Mouse (Mus musculus) liver, embryonic 11.5 days (tissue): Measurements from ENCODE around the gene Hivep3. TPM values are rescaled to one million over a fixed set of nuclear protein-coding genes. Genes with fewer than 3 reads are reported as not detected.

ENCODE experiments used
- ATAC-seq: fragments of 200-750 bp; cut with Nextera tagmentation; replicated peaks from 2 replicates; pipeline ENCODE4 v1.8.0; 2017; ENCODE audit warnings: moderate number of reproducible peaks, mild to moderate bottlenecking, moderate TSS enrichment, moderate library complexity; ENCODE audit not compliant: low FRiP score
- DNase-seq: peaks from one replicate; pipeline ENCODE4 v3.0.0-alpha.2; 2017; ENCODE audit warnings: low spot score
- H3K27ac ChIP-seq: fragments of 300-500 bp; sonication (generic); 2 replicates; pipeline ENCODE4 v1.5.1; 2014; ENCODE audit warnings: mild to moderate bottlenecking, low read depth, low read length, control low read depth
- H3K27me3 ChIP-seq: fragments of 300-500 bp; sonication (generic); replicated peaks from 2 replicates; pipeline ENCODE4 v1.6.1; 2014; ENCODE audit warnings: low read length, mixed read lengths; ENCODE audit not compliant: control insufficient read depth, insufficient read depth
- H3K36me3 ChIP-seq: fragments of 300-500 bp; sonication (generic); 2 replicates; pipeline ENCODE4 v1.6.1; 2014; ENCODE audit warnings: mild to moderate bottlenecking, low read length, moderate library complexity, mixed read lengths; ENCODE audit not compliant: control insufficient read depth, insufficient read depth
- H3K4me1 ChIP-seq: fragments of 300-500 bp; sonication (generic); replicated peaks from 2 replicates; pipeline ENCODE4 v1.6.1; 2014; ENCODE audit warnings: low read length, mixed read lengths; ENCODE audit not compliant: control insufficient read depth, insufficient read depth
- H3K4me2 ChIP-seq: fragments of 300-500 bp; sonication (generic); 2 replicates; pipeline ENCODE4 v1.6.1; 2014; ENCODE audit warnings: mild to moderate bottlenecking, control low read depth, moderate library complexity
- H3K4me3 ChIP-seq: fragments of 300-500 bp; sonication (generic); 2 replicates; pipeline ENCODE4 v1.5.1; 2014; ENCODE audit warnings: low read depth, low read length, control low read depth
- H3K9ac ChIP-seq: fragments of 300-500 bp; sonication (generic); 2 replicates; pipeline ENCODE4 v1.6.1; 2014; ENCODE audit warnings: low read depth, low read length, control low read depth
- H3K9me3 ChIP-seq: fragments of 300-500 bp; sonication (generic); 2 replicates; pipeline ENCODE4 v1.6.1; 2016; ENCODE audit warnings: low read length, inconsistent platforms, mixed read lengths; ENCODE audit not compliant: control insufficient read depth
- WGBS: fragments of 180-500 bp; shearing (Covaris S2); extraction: QIAGEN DNeasy Blood & Tissue Kit; methylation state at CpG from one replicate; pipeline ENCODE4 v1.1.7; 2014; 5-methylcytosine and 5-hydroxymethylcytosine counted together
- polyA plus RNA-seq: library from polyadenylated mRNA; unstranded; fragments of >200 nt; fragmentation: Nextera tagmentation; extraction: Ambion mirVana; gene quantifications from 2 replicates; pipeline ENCODE4 v1.2.1, GENCODE M21; 2014

The Hivep3 gene
- polyA plus RNA-seq, 1 experiment from 2014 or later = 2.7 TPM

- Histone ChIP-seq H3K9me3 (no peaks in the 10 kb centered on the region), H3K27me3 (no peaks in the 10 kb centered on the region), H3K4me3 (no peak overlapping the region), H3K27ac (no peak overlapping the region), H3K4me1 (no peaks in the 10 kb centered on the region), H3K4me2 (no peak overlapping the region), H3K9ac (no peak overlapping the region), H3K36me3 (no peaks in the 10 kb centered on the region)
- DNase-seq = no peak
- no peak for ATAC-seq
- WGBS = 79% methylated on average over 8 of the region's 8 CpGs
Measured at GRCm38 (mm10) chr4:120067592-120068235, 334.1 kb downstream of the Hivep3 start.

GRCm38 (mm10) chr4:120068883-120069581 is 335.4 kb downstream of the Hivep3 start:
- no peaks in the 10 kb centered on the region for H3K9me3 ChIP-seq
- no peaks in the 10 kb centered on the region for H3K36me3 ChIP-seq
- H3K4me2 ChIP-seq = no peak overlapping the region
- H3K27ac ChIP-seq = no peak overlapping the region
- no peaks in the 10 kb centered on the region for H3K4me1 ChIP-seq
- WGBS = 71% methylated on average over 3 of the region's 3 CpGs
- ATAC-seq (no peak), DNase-seq (no peak)
- H3K4me3 ChIP-seq = no peak overlapping the region
- H3K9ac ChIP-seq = no peak overlapping the region
- no peaks in the 10 kb centered on the region for H3K27me3 ChIP-seq

- Histone ChIP-seq H3K9ac (no peak overlapping the region), H3K36me3 (no peaks in the 10 kb centered on the region), H3K4me3 (no peak overlapping the region), H3K4me2 (no peak overlapping the region), H3K27me3 (no peaks in the 10 kb centered on the region), H3K9me3 (no peaks in the 10 kb centered on the region), H3K4me1 (no peaks in the 10 kb centered on the region), H3K27ac (no peak overlapping the region)
- 78% methylated on average over 3 of the region's 3 CpGs for WGBS
- DNase-seq (no peak), ATAC-seq (no peak)
Measured at GRCm38 (mm10) chr4:120069582-120069980, 336.0 kb downstream of the Hivep3 start.

GRCm38 (mm10) chr4:120071411-120071810 is 337.8 kb downstream of the Hivep3 start:
- H3K4me2 ChIP-seq = no peak overlapping the region
- no peak overlapping the region for H3K4me3 ChIP-seq
- H3K4me1 ChIP-seq = no peaks in the 10 kb centered on the region
- no peaks in the 10 kb centered on the region for H3K36me3 ChIP-seq
- DNase-seq = no peak
- WGBS = 46% methylated on average over 3 of the region's 3 CpGs
- no peaks in the 10 kb centered on the region for H3K9me3 ChIP-seq
- no peak for ATAC-seq
- H3K27me3 ChIP-seq = no peaks in the 10 kb centered on the region
- H3K27ac ChIP-seq = no peak overlapping the region
- no peak overlapping the region for H3K9ac ChIP-seq

- no peak overlapping the region for H3K9ac ChIP-seq
- 70% methylated on average over 15 of the region's 15 CpGs for WGBS
- H3K4me3 ChIP-seq = no peak overlapping the region
- DNase-seq = no peak
- no peak for ATAC-seq
- no peaks in the 10 kb centered on the region for H3K27me3 ChIP-seq
- no peaks in the 10 kb centered on the region for H3K4me1 ChIP-seq
- H3K36me3 ChIP-seq = no peaks in the 10 kb centered on the region
- H3K27ac ChIP-seq = no peak overlapping the region
- H3K4me2 ChIP-seq = no peak overlapping the region
- no peaks in the 10 kb centered on the region for H3K9me3 ChIP-seq
Measured at GRCm38 (mm10) chr4:120071842-120072507, 338.4 kb downstream of the Hivep3 start.

- WGBS = 55% methylated on average over 5 of the region's 5 CpGs
- no peak overlapping the region for H3K4me2 ChIP-seq
- H3K4me1 ChIP-seq = no peaks in the 10 kb centered on the region
- no peaks in the 10 kb centered on the region for H3K9me3 ChIP-seq
- ATAC-seq (no peak), DNase-seq (no peak)
- no peak overlapping the region for H3K27ac ChIP-seq
- H3K4me3 ChIP-seq = no peak overlapping the region
- no peak overlapping the region for H3K9ac ChIP-seq
- H3K27me3 ChIP-seq = no peaks in the 10 kb centered on the region
- no peaks in the 10 kb centered on the region for H3K36me3 ChIP-seq
Measured at GRCm38 (mm10) chr4:120074061-120074460, 340.5 kb downstream of the Hivep3 start.

- Histone ChIP-seq H3K9me3 (no peaks in the 10 kb centered on the region), H3K27ac (no peak overlapping the region), H3K36me3 (no peaks in the 10 kb centered on the region), H3K4me1 (no peaks in the 10 kb centered on the region), H3K27me3 (no peaks in the 10 kb centered on the region), H3K4me2 (no peak overlapping the region), H3K9ac (no peak overlapping the region), H3K4me3 (no peak overlapping the region)
- no peak for DNase-seq
- no peak for ATAC-seq
- WGBS = 84% methylated on average over 8 of the region's 8 CpGs
Measured at GRCm38 (mm10) chr4:120077322-120077721, 343.7 kb downstream of the Hivep3 start.

GRCm38 (mm10) chr4:120082527-120082926 is 348.9 kb downstream of the Hivep3 start:
- ATAC-seq (no peak), DNase-seq (no peak)
- Histone ChIP-seq H3K27ac (no peak overlapping the region), H3K9ac (no peak overlapping the region), H3K27me3 (no peaks in the 10 kb centered on the region), H3K4me3 (no peak overlapping the region), H3K4me1 (no peaks in the 10 kb centered on the region), H3K9me3 (no peaks in the 10 kb centered on the region), H3K36me3 (no peaks in the 10 kb centered on the region), H3K4me2 (no peak overlapping the region)
- 75% methylated on average over 5 of the region's 5 CpGs for WGBS
